Mouse (Mus musculus): Measurements from ENCODE around the gene Zbtb21.

DNA sequence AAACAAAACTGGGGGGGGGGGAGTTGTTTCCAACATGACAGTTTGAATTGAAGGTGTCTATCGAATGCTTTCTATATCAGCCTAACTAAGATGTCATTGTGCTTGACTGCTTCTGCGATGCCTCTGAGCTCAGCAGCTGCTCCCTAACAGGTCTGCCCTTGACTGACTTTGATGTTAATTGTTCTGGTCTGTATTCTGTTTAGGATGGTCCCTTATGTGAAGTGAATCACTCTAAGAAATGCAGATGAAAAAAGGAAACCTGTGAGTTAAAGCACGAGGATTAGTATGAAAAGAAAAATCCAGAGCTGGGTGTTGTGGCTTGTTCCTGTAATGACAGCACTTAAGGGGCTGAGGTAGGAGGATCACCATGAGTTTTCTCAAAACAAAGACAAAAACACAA lies 26.6 kb downstream of the Zbtb21 start:
- TF ChIP-seq MAFK (IDR thresholded peaks at IDR 0.05; ENCODE audit: insufficient read depth, low read depth, low read length): no peak
- TF ChIP-seq ZC3H11A (IDR thresholded peaks at IDR 0.05; ENCODE audit: borderline replicate concordance, low read depth, low read length): no peak
- no peak for TF ChIP-seq ZNF384 (IDR thresholded peaks at IDR 0.05; ENCODE audit: low read depth, low read length)
- no peak for TF ChIP-seq HCFC1 (IDR thresholded peaks at IDR 0.05; ENCODE audit: borderline replicate concordance, insufficient read depth, low read length)

Data from ES-E14 (cell line).